Mouse (Mus musculus) retina, postnatal 7 days (tissue): ENCODE measurements around the gene Mccc2.
"Not testable (repeated sequence)": the region's sequence is repeated elsewhere in the genome, so short reads cannot be mapped to it uniquely, and the experiment has no call there.

Experiments used
- DNase-seq: peaks from one replicate; pipeline ENCODE4 v3.0.0-alpha.2; 2012; ENCODE audit warnings: low read depth, low spot score

The Mccc2 gene

DNA sequence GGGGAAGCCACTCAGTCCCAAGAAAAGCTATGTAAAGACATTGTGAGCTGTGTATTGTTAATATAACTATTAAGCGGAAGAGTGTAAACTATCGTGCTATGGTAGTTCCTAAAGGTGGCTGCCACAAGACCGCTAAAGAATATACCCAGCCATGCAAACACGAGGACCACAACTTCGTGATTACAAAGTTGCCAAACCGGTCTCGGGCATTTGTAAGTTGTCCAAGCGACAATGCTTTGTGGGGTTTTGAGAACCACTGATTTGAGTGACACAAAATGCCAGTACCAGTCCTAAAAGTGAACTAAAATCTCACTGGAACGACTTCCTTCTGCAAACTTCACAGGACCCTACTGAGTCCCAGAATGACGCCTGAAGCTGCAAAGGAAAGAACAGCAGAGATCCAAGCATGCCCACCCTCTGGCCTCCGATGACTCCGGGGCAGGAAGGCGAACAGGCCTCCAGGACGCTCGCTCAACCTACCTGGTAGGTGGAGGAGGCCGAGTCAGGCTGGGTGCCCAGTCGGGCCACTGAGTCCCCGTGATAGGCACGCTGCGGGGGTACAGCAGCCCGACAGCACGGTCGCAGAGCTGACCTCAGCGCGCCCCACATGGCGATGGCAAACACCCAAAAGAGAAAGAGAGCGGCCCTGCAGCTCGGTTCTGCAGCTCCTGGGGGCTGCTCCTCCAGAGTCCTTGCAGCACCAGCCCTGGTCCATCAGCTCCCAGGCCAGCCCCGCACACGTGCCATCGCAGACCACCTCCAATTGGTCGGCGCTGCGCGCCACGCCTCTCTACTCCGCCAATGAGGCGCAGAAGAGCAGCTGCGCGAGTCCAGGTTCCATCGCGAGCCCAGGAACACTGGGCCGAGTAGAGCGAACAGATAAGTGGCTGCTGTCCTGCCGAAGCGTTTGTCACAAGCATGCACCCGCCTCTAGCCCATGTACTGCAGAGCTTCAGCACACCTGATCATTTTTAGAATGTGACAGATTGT is at the start of gene Mccc2:
TSS of gene Mccc2 (minus strand) at position 734 of the 990 bp plus-strand sequence.
- peak; percentile 81 for DNase-seq

DNA sequence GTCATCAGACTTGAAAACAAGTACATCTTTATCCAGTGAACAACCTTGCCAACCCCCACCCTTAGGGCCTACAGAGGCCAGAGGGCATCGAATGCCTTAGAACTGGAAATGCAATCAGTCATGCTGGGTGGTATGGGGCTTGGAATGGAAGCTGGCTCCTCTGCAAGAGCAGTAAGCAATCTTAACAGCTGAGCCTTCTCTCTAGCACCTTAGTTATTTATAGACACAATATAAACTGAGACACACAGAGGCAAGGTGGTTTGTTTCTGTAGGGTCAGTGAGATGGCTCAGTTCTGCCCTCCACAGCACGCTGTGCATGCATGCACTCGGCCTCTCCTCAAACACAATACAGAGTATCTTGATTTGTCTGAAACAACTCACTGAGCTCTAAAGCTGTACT is 48.5 kb upstream of the Mccc2 start:
- DNase-seq, result no peak

DNA sequence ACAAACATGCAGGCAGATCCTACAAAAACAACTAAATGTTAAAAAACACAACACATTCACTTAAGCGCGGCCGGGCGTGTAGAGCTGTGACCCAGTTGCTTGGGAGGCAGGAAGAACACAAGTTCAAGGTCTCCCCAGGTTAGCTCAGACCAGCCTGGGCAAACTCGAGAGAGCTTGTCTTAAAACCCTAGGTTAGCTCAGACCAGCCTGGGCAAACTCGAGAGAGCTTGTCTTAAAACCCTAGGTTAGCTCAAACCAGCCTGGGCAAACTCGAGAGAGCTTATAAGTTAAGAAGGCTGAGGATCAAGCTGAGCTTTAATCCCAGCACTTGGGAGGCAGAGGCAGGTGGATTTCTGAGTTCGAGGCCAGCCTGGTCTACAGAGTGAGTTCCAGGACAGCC is 42.3 kb upstream of the Mccc2 start:
- DNase-seq, result not testable (repeated sequence)

DNA sequence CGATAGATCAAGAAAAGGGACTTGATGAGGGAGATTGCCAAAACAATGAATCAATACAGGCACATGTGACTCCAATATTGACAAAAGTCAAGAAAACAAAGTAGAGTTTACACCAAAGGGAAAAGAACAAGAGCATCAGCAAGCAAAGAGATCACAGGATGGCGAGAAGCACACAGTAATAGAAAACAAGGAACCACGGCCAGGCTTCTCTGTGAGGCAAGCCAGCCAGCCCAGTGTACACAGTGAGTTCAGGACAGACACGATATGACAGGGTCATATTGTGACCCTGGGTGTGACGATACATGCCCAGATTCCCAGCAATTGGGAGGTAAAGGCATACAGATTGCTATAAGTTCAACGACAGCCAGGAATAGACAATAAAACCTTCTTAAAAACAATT is 10.6 kb upstream of the Mccc2 start:
- no peak for DNase-seq

DNA sequence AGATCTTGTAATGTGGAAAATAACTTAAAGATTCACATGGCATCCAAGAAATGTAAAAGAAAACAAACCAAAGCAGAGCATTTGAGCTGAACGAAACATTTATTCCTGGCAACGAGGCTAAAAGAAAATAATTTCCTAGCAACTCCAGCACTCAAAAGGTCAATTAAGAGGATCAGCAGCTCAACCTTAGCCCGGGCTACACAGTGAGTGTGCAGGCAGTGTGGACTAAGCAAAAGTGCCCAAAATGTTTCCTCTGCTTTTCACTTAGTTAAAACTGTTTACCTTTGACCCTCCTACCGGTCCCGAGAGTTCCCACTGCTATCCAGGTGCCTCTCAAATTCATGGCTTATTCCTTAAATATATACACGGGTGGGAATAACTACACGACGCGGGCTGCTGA is 1.5 kb upstream of the Mccc2 start:
- DNase-seq, result no peak

DNA sequence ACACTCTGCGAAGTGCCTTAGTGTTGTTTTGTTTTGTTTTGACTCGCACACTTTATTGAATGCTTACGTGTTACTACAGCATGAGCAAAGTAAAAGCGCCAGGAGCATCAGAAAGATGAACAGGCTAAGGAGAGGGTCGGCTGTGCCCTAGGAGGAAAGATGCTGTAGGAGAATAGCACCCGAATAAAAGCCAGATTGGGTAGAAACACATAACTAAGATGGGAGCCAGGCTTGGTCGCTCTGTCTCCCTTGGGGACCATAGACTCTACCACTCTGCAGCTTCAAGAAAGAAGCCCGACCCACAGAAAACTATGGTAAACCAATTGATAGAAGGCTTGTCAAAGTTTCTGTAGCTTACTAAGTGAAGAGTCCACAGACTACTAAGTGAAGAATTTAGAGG is 498 bp upstream of the Mccc2 start:
- no peak for DNase-seq

DNA sequence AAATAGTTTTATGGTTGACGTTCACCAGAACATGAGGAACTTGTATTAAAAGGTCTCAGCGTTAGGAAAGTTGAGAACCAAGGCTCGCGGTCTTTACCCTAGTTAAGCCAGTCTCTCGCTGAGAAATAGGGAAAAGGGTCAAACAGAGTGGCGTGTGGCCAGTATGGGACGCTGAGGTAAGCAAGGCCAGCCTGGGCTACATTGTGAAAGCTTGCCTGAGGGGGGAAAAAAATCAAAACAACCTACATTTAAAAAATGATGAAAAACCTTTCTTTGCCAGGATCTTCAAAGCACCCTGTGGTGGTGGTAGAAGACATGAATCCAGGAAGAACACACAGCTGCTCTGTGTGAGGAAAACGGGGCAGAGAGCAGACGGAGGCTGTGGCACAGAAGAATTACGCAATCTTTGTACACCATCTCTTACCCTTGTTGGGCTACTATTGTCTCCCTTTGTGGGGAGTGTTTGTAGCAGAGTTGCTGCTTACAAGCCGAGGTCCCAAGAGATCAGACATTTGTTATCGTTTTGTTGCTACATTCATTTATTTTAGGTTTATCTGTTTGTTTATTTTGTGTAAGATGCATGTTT is 9.4 kb downstream of the Mccc2 start:
- DNase-seq, result no peak

DNA sequence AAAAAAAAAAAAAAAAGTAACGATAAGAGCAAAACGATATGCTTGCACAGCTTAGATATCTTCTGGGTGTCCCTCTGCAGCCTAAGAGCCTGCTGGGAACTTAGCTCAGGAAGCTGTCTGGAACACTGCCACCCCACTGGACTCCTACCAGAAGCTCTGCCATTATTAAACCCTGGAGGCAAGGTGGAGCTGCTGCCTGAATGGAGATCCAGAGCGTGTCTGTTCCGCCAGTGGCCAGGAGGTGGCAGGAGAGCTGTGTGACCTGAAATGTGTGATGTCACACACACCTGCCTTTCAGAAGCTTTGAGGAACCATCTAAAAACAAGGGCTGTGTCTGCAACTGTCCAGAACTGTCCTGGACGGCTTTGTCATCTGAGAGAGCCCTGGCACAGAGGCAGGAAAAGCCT is 13.6 kb downstream of the Mccc2 start:
- DNase-seq, result peak; percentile 62

DNA sequence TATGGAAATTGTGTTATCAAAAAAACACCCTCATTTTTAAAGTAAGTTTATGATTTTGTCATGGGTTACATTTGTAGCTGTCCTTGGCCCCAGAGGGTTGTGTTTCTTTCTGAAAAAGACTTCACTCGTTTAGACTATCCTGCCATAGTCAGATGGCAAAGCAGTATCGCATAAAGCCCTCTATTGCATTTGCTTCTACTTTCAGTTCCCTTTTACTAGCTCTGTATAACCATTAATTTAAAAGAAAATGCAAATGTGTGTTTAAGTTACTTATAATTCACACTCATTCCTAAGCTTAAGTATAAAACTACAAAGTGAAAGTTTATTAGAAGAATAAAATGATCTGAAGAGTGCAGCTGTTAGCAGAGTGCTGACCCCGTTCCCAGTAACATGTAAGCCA is 16.4 kb downstream of the Mccc2 start:
- DNase-seq, result no peak

DNA sequence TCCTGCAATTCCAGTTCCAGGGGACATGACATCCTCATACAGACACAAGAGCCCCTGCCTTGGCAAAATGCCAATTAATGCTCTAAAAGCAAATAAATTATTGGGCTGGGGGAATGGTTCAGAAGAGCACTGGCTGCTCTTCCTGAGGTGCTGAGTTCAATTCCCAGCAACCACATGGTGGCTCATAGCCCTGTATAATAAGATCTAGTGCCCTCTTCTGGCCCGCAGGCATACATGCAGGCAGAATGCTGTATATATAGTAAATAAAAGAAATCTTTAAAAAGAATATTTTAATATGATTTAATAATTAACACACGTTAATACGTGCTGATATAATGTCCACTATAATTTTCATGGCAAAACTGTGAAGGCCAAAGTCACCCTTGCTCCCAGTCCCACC is 17.3 kb downstream of the Mccc2 start:
- no peak for DNase-seq

DNA sequence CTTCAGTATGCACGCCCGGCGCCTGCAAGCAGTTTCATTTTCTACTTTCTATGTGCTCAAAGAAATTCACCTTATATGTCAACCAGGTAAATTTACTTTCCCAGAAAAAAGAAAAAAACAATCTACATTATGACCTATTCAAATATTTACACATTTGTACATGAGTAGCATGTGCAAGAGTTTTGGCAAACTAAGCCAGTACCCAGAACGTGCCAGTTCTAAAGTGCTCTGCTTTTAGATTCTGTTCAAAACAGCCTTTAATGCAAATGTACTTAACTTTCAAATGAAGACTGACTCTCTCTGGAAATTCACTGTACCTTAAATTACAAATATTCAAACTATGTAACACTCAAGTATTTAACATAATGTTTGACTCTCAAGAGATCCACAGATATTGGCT is 25.8 kb downstream of the Mccc2 start:
- DNase-seq, result no peak

DNA sequence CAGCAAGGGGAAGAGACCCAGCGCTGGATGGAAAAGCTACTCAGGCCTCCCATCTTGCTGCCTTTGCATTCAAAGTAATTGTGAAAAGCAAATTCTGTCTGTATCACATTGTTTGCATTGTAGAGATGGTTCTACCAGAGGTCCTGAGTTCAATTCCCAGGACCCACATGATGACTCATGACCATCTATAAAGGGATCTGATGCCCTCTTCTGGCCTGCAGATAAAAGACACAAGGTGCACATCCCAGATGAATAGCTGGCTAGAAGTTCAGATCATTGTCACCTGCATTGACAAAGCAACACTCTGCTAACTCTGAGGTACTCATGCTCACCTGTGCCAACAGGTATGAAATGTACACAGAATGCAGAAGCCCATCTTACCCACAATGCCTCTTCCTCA is 32.1 kb downstream of the Mccc2 start:
- DNase-seq, result no peak

DNA sequence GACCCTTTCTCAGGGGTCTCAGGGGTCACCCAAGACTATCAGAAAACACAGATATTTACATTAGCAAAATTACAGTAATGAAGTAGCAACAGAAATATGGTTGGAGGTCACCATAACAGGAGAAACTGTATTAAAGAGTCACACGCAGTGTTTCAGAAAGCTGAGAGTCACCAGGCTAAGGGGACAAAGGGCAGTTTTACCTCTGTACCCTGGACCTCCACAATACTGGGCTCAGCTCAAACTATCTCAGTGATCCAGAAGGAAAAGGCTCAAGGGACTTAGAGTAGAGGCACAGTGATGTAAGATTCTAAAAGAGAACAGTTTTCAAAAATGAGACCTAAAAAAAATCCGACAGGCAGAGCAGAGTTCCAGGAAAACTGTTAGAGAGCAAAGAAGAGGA is 36.0 kb downstream of the Mccc2 start:
- DNase-seq, result no peak

DNA sequence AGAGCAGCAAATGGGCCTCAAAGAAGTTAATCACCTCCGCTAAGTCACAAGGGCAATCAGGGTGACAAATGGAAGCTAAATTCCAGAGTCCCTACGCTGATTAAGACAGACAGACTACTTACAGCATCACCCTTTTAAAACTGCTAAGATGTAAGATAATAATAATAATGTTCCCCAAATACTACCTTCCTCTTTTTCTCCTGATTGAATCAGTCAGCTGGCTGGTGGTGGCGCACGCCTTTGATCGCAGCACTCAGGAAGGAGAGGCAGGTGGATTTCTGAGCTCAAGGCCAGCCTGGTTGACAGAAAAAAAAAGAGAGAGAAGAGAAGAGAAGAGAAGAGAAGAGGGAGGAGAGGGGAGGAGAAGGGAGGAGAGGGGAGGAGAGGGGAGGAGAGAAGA is 45.4 kb downstream of the Mccc2 start:
- DNase-seq, result no peak

DNA sequence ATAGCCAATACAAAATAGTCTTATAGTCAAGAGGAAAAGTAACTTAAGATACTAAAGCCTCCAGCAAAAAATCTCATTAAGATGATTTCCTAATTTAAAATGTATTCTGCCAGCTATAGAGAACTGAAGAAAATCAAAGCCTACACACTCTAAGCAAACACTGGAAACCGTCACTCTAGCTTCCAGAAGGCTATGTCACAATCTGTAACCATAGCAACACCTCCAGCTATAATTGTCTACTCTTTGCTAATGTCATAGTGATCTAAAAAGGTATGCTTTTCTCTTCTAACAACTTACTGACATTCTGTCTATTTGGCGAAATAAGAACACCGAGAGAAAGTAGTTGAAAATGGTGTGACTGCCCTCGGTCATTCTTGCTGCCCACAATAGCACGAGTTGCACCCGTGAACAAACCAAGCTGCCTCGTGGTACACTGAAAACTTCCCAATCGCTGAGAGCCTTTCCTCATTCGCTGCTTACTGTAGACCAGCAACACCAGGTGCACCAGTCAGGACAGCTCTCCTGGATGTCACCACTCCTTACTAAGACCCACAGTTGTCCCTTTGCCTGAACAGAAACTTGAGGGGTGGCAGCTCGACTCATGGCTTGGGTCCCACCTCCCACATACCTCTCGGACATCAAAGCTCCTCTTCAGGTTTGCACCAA is 48.3 kb downstream of the Mccc2 start:
- no peak for DNase-seq

DNA sequence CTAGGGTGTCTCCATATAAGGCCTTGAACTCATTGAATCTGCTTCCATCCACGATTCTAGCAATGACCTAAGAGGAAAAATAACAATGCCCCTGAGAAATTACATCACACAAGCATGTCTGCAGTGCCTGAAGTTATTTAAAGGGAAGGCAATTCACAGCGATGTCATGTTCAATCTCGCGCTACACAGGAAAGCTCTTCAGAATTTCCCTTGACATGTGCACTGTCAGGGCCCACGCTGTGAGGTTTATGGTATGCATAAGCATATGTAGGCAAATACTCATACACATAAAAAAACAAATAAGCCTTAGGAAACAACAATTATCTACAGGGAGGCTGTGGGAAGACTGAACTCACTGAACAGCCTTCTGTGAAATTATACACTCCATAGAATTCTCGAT is 51.6 kb downstream of the Mccc2 start:
- DNase-seq, result no peak

DNA sequence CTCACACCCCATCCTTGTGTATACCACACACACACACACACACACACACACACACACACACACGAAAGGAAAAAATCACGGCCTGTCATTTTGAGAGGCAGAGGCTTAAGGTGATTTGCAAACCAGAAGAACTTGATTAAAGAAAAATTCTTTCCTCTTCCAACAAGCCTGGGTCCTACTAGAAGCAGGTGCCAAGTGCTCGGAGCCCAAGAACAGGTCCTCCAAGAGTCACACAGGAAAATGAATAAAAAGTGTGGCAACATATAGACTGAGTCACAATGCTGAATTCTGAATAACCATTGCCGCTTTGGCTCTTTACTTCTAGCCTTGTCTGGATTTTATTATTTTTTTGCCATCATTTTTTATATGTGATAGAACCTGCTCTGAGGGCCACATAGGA is 53.8 kb downstream of the Mccc2 start:
- DNase-seq, result no peak

DNA sequence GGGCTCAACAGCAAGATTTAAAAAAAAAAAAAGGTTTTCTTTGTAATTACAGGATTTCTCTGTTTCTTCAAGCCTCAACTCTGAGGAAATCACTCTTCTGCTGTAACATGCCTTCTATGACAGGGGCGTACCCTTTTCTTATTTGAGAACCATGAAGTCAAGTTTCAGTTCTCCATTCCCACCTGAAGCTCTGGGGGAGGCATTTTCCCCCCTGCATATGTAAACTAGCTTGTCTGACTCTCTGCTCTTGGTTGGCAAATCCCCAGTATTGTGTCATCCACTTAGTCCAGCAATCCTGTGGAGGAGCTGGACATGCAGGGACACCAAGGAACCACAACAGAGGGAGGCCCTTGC is 59.9 kb downstream of the Mccc2 start:
- DNase-seq, result no peak

DNA sequence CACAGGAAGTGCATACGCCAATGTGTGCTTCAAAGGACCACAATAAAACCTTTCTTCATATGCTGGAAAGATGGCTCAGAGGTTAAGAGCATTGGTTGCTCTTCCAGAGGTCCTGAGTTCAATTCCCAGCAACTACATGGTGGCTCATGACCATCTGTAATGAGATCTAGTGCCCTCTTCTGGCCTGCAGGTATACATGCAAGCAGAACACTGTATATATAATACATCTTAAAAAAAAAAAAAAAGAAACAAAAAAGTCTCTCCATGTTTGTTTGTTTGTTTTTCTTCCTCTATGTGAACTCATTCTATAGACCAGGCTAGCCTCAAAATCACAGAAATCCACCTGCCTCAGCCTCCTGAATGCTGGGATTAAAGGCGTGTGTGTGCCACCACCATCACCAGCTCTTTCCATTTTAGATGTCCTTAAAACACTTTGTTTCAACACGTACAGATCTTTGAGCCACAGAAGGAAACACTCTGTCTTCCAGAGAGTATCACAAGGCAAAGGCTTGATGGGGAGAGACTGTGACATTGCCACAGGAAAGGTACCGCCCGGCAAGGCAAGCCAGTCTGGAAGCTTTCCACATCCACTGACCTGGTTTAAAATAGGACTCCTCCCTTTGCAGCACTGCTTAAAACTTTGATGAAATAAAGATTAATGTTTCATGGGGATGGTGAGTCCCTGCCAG is 60.4 kb downstream of the Mccc2 start:
- no peak for DNase-seq

DNA sequence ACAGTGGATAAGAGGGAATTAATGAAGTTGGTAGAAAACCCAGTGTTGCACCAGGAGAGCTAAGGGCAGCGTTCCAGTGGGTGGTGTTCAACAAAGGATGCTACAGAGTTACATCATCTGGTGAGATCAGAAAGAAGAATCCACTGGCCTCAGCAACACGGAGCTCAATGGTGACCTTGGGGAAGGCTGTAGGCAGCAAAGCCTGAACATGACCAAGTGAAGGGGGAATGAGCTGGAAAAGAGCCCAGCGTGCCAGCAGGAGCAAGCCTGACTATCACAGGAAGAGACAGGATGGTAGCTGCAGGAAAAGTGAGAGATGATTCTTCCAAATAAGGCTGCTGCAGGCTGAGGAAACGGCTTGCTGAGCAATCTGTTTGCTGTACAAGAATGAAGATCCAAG is 68.0 kb downstream of the Mccc2 start:
- no peak for DNase-seq

DNA sequence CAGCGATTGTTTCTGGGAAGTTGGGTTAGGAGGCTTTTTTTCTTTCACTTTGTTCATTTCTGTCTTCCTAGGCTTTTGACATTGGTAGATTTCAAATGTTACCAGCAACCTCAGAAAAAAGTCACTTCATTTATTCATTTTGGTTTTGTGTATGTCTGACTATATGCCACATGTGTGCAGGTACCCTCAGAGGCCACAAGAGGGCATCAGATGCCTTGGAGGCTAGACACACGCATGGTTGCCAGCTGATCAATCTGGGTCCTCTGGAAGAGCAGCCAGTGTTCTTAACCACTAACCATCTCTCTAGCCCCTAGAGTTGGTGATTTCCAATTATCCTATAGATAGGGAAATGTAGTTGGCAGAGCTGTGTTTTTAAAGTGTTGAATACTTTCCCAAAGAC is 71.9 kb downstream of the Mccc2 start:
- DNase-seq, result no peak

DNA sequence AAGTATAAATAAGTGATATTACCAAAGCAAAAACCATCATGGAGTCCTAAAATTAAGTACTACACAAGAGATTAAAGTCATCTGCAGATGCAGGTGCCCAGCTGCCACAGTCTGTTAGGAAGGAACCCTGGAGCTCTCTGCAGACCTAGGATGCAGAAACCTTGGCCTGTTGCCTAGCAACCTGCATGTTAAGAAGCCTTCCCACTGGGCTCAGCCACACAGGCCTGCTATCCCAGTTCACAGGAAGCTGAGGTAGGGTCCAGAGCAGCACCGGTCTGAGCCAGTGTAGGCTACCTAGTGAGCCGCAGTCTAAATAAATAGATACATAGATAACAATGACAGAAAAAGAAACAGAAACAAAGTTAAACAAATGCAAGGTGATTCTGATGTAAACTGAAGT is 74.8 kb downstream of the Mccc2 start:
- DNase-seq, result no peak
